Mouse (Mus musculus): ENCODE results near the gene Rab6a.

Gene Rab6a

DNA sequence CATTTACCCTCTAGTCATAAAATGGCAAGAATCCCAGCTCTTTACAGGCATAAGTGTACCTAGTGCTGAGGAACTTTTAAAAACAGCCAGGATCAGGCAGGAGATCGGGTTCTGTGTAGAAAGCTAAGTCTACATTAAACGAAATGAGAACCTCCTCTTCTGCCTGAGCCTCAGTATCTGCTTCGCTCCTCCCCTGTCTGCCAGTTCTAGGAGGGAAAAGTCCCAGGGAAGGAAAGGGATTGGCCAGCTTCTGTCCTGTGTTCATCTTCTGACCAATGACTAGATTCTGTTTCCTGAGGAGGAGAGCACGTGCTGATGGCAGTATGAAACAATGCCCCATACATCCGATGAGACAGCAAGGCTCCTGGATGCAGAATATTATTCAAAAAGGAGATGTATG lies 73.9 kb downstream of the Rab6a start:
- DNase-seq (ENCODE audit: low spot score in 2 of 2), result no peak

DNA sequence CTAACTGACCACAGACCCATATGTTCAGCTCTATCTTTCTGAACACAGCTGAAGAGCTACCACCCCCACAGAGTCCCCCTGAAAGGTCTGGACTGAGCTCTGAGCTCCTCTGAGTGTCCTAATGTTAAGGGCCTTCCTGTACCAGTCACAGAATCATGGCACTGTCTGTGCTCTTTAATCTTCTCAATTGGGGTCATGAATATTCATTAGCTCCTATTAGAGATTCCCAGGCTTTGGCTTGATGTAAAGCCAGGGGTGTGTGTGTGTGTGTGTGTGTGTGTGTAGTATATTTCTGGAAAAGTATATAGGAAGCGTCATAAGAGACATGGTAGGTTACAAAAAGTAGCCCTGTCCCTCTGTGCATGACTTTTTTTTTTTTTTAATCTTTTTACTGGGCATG lies 76.0 kb downstream of the Rab6a start:
- DNase-seq (ENCODE audit: low spot score in 2 of 2), result no peak

DNA sequence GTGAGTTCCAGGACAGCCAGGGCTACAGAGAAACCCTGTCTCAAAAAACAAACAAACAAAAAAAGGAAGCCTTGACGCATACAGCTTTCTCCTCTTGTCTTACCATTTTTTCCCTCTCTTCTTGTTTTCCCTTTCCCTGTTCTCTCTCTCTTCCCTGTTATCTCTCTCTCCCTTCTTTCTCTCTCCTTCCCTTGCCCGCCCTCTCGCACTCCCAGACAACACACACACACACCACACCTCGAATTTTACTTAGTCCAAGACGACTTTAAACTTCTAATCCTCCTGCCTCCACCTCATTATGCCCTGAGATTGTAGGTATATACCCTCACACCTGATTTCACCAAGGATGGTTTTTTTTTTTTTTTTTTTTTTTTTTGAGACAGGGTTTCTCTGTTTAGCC lies 76.9 kb downstream of the Rab6a start:
- DNase-seq (ENCODE audit: low spot score in 2 of 2), result no peak

DNA sequence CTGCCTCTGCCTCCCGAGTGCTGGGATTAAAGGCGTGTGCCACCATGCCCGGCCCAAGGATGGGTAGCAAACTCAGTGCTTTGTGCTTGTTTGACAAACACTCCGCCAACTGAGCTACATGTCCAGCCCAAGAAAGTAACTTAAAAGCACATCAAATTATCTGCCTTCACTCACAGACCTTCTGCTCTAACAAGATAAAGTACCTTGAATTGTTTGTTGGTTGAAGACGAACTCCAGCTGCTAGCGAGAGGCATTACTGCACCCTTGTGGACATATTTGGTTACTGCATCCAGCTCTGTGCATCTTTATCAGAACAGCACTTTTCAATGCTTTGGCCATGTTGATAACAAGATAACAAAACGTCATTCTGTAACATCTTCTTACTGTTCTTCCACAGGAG lies 77.3 kb downstream of the Rab6a start:
- DNase-seq (ENCODE audit: low spot score in 2 of 2), result peak; percentile 72 to 80

DNA sequence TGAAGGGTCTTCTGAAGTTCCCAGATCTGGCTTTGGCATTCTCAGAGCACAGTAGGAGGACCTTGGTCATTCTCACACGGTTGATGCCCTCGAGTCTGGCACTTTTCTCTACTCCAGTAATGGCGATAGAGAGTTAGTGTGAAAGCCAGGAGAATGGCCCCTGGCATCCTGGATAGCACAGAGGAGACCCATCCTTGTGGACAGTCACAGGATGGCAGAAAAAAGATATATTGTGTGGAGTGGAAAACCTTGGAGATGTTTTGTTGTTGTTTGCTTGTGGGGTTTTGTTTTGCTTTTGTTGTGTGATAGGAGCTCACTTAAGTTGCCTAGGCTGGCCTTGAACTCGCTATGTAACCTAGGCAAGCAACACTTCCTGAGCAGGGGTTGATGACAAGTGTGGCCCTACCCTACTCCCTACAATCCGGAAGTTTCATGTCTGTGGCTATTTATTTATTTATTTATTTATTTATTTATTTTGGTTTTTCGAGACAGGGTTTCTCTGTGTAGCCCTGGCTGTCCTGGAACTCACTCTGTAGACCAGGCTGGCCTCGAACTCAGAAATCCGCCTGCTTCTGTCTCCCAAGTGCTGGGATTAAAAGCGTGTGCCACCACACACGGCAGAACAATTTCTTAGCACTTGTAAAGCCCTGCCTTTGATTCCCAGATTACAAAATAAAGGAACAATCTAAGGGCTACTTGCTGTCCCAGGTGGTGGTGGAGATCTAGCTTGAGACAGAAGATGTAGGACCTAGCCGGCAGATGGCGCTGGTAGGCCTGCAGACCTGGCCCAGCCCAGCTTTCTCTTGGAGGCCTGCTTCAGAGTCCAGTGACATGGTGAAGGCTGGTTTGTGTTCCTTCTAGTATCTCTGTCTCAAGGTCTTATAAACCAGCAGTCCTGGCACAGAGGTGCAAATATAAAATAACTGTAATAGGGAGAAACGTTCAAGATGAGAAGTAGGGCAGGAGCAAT lies 78.1 kb downstream of the Rab6a start:
- DNase-seq (ENCODE audit: low spot score in 2 of 2), result peak; percentile 59 to 84

DNA sequence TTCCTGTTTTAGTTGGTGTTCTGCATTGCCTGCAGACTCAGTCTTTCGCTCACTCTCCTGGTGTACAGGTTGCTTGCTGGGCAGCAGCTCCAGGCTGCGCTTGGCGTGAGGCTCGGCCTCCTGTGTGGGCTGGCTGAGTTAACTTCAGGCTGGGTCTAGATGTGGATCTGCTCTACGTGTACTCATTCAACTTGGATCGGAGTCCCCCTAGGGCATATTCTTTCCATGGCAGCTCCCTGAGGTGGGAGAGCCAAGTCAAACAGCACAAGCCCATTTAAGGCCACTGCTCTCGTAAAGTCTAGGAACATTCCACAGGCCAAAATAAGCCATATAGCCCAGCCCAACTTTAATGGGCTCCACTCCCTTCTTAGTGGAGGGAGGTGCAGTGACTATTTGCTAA lies 81.3 kb downstream of the Rab6a start:
- no peak for DNase-seq (ENCODE audit: low spot score in 2 of 2)

Measured in right cerebral cortex, postnatal 10 days (tissue).